Mouse (Mus musculus): ENCODE results near the gene Chchd3.

DNA sequence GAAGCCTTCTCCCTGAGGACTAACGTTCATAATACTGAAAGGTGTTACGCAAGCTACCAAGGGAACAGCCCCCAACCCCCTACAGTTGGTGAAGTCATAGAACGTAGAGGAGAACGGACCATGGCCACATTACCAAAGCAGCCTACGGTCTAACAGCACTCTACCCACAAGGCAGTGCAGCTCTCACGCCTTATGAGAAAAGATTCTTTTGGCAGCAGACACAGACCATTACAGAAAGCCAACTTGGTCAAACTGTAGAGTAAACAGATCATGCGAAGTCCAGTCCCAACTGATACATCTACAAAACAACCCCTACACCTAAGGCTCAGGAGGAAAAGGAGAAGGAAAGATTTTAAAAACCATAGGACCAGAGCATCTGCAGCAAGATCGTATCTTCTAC is 71.5 kb downstream of the Chchd3 start:
- no peak for TF ChIP-seq CTCF (IDR thresholded peaks at IDR 0.05; ENCODE audit: borderline replicate concordance, extremely low read depth, insufficient read depth, insufficient read length)
- TF ChIP-seq POLR2A (IDR thresholded peaks at IDR 0.05; ENCODE audit: borderline replicate concordance, extremely low read depth, insufficient read depth, insufficient read length, poor library complexity, severe bottlenecking): no peak

All from brain, embryonic 14.5 days (tissue).